Mouse (Mus musculus) adrenal gland, adult 8-10 months (tissue): Measurements from ENCODE around the gene Olfr190. TPM values are rescaled to one million over a fixed set of nuclear protein-coding genes. Genes with fewer than 3 reads are reported as not detected.
"Not testable (repeated sequence)": the region's sequence is repeated elsewhere in the genome, so short reads cannot be mapped to it uniquely, and the experiment has no call there.

ENCODE experiments used
- DNase-seq: peaks from one replicate; pipeline ENCODE4 v3.0.0; 2022
- total RNA-seq, 4 experiments: library from RNA; stranded (reverse); gene quantifications; 2 replicates each; pipeline ENCODE4 v1.2.4; 2022

Olfr190 gene
- not detected for total RNA-seq

DNA sequence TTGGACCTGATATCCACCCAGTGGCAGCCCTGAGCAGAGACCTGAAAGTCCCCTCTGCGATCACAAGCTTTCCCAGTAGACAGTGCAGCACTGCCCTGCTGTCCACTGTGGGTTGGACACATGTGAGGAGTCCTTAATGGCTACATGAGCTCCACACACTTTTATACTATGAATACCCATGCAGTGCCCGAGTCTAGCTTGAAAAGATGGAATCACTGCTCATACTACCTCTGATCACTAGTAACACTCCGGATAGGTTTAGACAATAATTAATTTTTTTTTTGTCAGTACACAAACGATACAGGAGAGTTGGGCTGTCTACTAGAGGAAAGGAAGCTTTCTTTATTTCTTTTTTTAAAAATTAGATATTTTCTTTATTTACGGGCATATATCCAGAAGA lies at the start of gene Olfr190:
TSS of gene Olfr190 (minus strand) at position 101 of the 400 bp plus-strand sequence.
- no peak for DNase-seq

DNA sequence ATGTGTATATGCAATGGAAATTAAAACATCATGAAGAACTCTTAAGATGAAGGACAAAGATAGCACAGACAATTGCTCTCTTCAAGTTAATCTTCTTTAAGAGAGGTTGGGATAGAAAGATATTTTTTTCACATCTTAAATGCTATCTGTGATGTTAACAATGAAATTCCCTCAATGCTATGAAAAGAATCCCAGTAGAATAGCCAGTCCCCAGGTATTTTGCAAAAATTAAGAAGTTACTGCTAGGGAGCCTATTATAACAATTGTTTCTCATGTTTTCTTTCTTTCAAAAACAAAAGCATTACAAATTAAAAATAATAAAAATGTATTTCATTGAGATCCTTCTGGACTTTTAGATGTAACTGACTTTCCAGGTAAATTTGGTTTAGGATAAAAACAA lies 43.2 kb upstream of the Olfr190 start, which contains the start of gene Olfr194:
TSS of gene Olfr194 (minus strand) at position 101 of the 400 bp plus-strand sequence.
- no peak for DNase-seq

- DNase-seq = no peak
Measured at GRCm38 (mm10) chr16:59111781-59112180, 34.0 kb upstream of the Olfr190 start, which contains the start of gene Olfr193. TSS of gene Olfr193 (minus strand) at chr16:59111881.

DNA sequence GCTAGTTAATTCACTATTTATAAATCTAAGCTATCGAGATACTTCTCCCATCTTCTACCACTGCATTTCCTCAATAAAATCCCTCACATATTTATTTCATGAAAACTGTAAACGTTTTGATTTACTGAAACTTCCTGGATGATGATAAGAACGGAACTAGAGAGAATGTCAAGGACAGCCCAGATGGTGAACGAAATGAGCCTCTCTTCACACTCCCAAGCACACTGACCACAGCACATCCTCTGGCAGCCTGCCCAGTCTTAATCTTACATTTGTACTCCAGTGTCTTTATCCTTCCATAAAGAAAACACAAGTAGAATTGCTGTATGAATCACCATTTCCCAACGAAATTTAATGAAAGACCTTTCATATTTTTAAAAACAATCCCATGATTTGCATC lies 30.7 kb upstream of the Olfr190 start:
- DNase-seq = peak; percentile 19

DNA sequence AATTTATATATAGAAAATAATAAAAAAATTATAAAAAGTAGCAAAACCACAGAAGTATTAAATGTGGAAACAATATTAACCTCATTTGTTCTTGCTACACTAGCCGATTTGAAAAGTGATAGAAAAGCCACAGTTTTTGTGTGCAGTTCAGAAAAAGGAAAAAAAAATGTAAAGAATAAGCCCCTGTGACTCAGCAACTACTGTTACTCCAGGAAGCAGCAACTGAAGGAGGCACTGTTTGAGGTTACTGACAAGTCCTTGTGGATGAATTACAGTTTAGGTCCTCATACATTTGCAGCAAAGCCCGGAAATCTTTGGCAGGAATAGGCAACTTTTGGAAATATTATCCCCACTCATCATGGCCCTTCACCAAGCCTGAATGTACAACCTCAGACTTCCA lies 27.5 kb upstream of the Olfr190 start:
- no peak for DNase-seq

DNA sequence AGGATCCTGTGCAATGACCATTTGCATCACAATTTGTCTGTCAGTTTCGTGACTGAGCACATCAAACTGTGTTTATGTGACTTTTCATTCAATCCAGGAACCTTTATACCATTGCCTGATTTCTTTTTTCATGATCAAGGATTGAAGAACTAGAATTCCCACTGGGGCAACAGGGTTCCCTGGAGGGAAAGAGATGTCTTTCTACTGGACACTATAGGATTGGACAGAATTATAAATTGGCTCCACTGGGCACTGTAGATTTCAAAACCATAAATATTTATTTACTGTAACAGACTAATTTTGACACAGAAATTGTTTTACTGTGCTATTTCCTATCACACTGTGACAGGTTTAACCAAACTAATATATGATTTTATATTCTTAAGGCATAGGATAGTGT lies 11.9 kb upstream of the Olfr190 start, which contains the start of gene Olfr191:
TSS of gene Olfr191 (minus strand) at position 101 of the 400 bp plus-strand sequence.
- DNase-seq = not testable (repeated sequence)

- not testable (repeated sequence) for DNase-seq
Measured at GRCm38 (mm10) chr16:59081113-59081512, 3.3 kb upstream of the Olfr190 start.

GRCm38 (mm10) chr16:59073520-59073919 lies 4.3 kb downstream of the Olfr190 start:
- no peak for DNase-seq

GRCm38 (mm10) chr16:59071755-59072154 lies 6.0 kb downstream of the Olfr190 start:
- no peak for DNase-seq

DNA sequence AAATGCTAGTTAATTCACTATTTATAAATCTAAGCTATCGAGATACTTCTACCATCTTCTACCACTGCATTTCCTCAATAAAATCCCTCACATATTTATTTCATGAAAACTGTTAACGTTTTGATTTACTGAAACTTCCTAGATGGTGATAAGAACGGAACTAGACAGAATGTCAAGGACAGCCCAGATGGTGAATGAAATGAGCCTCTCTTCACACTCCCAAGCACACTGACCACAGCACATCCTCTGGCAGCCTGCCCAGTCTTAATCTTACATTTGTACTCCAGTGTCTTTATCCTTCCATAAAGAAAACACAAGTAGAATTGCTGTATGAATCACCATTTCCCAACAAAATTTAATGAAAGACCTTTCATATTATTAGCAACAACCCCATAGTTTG lies 15.4 kb downstream of the Olfr190 start:
- DNase-seq = not testable (repeated sequence)

- not testable (repeated sequence) for DNase-seq
Measured at GRCm38 (mm10) chr16:59049286-59049685, 28.5 kb downstream of the Olfr190 start.

DNA sequence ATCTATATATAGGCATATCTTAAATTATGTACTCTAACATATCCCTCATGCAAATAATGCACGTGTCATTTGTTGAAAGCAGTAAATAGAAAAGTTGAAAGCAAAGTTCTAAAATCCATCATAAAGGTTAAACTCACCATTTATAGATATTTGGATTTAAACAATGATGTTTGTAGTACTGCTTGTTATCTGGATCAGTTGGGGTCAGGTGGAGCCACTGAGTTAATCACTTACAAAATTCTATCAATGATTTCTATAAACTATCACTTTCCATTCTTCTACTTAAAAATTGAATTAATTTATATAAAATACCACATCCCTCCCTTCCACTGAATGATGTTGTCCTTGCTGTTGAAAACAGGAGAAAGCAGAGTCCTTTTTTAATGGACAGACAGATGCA lies 28.9 kb downstream of the Olfr190 start:
- DNase-seq = no peak

GRCm38 (mm10) chr16:59047579-59047978 lies 30.2 kb downstream of the Olfr190 start:
- no peak for DNase-seq

DNA sequence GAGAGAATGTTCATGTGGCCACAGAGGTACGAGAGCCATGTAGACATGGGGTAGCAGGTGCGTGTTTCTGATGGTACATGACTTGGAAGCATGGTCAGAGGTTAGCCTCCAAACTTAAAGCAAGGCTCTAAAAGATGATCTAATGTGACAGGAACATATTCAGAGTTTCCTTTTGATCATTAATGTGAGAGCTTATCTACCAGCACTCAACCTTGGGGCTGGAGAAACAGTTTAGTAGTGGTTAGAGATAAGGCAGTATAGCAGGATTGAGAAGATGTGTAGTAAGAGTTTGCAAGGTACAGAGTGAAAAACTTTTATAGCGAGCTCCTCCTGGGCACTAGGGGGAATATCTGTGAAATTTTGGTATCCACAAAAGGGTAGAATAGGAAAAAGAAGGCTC lies 32.0 kb downstream of the Olfr190 start:
- no peak for DNase-seq

DNA sequence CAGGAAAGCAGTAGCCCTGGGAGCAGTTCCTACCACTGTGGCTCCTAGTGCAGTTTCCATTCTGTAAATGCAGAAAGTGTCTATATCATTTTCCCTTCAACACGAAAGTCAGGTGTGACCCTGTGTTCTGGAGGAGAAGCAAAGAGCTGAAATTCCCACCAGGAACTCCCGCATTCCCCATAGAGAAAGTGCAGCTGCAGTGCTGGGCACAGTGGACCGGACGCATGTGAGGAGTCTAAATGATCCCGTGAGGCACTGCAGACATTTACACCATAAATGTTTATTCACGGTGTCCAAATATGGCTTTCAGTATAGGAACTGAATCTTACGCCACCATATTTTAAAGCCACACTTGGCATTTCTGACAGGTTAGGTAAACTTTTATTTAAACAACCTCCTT lies 38.1 kb downstream of the Olfr190 start, which contains the start of gene Olfr187:
TSS of gene Olfr187 (minus strand) at position 58 of the 400 bp plus-strand sequence.
- no peak for DNase-seq

DNA sequence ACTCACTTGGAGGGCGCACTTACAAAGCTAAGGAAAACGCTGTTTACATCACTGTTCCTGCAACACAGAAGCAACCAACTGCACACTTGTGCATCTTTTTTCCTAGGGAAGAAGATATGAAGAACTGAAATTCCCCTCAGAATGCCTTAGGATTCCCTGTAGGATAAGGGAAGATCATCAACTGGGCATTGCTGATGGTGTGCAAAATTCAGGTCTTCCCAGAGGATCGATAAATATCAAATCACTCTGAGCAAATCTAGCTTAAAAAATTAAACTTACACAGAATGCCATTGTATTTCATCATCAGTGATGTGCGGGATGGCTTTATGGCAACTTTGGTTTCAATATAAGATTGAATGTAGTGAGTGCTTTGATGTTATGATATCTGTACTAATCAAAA lies 47.6 kb downstream of the Olfr190 start, which contains the start of gene Olfr186:
TSS of gene Olfr186 (minus strand) at position 101 of the 400 bp plus-strand sequence.
- DNase-seq = no peak

Other genes with a start within 250 kb of the Olfr190 start
- not detected for gene Olfr177, start 203.2 kb downstream of the Olfr190 start, total RNA-seq
- gene Olfr178, start 185.9 kb downstream of the Olfr190 start, total RNA-seq = not detected
- gene Olfr181, start 149.2 kb downstream of the Olfr190 start, total RNA-seq = not detected
- gene Olfr180, start 148.6 kb downstream of the Olfr190 start, total RNA-seq = not detected
- gene Olfr183, start 82.6 kb downstream of the Olfr190 start, total RNA-seq = not detected
- gene Olfr186, start 47.7 kb downstream of the Olfr190 start, total RNA-seq = not detected
- not detected for gene Olfr187, start 38.2 kb downstream of the Olfr190 start, total RNA-seq
- not detected for gene Olfr191, start 11.8 kb upstream of the Olfr190 start, total RNA-seq
- gene Olfr193, start 33.9 kb upstream of the Olfr190 start, total RNA-seq = not detected
- not detected for gene Olfr194, start 43.1 kb upstream of the Olfr190 start, total RNA-seq
- gene Olfr195, start 69.0 kb upstream of the Olfr190 start, total RNA-seq = not detected
- gene Olfr196, start 92.4 kb upstream of the Olfr190 start, total RNA-seq = not detected
- not detected for gene Olfr198, start 125.5 kb upstream of the Olfr190 start, total RNA-seq
- gene Olfr199, start 141.8 kb upstream of the Olfr190 start, total RNA-seq = not detected
- not detected for gene Olfr201, start 194.6 kb upstream of the Olfr190 start, total RNA-seq
- not detected for gene Olfr202, start 208.8 kb upstream of the Olfr190 start, total RNA-seq
- gene Olfr203, start 220.9 kb upstream of the Olfr190 start, total RNA-seq = not detected
- gene Olfr204, start 240.2 kb upstream of the Olfr190 start, total RNA-seq = not detected